Mouse (Mus musculus) olfactory bulb, adult 2 months (tissue): ENCODE results near the gene Slc13a3.
"Not testable (repeated sequence)": the region's sequence is repeated elsewhere in the genome, so short reads cannot be mapped to it uniquely, and the experiment has no call there.

Experiments used
- CTCF ChIP-seq: fragments of 200-500 bp; IDR thresholded peaks from 2 replicates; pipeline ENCODE4 v1.5.1; 2012; ENCODE audit warnings: low read depth, mild to moderate bottlenecking, low read length, moderate library complexity; ENCODE audit not compliant: insufficient read depth
- POLR2A ChIP-seq: fragments of 200-500 bp; IDR thresholded peaks from 2 replicates; pipeline ENCODE4 v1.6.1; 2012; ENCODE audit warnings: mild to moderate bottlenecking, low read depth, low read length, moderate library complexity; ENCODE audit not compliant: insufficient read depth

- TF ChIP-seq POLR2A, CTCF: not testable (repeated sequence)
These were observed 38.5 kb upstream of the Slc13a3 start for GRCm38 (mm10) chr2:165511530-165511929.
